Mouse (Mus musculus) ovary, adult 18-20 months (tissue): ENCODE measurements around the gene Ppp1r27.
"Not testable (repeated sequence)": the region's sequence is repeated elsewhere in the genome, so short reads cannot be mapped to it uniquely, and the experiment has no call there.

Source experiments
- DNase-seq: peaks from one replicate; pipeline ENCODE4 v3.0.0; 2022; ENCODE audit warnings: low spot score, mixed read lengths

Gene Ppp1r27

GRCm38 (mm10) chr11:120550810-120551440 is at the start of gene Ppp1r27:
Gene Ppp1r27 (minus strand): TSS chr11:120551132.
- no peak for DNase-seq

- DNase-seq = no peak
Measured at GRCm38 (mm10) chr11:120600716-120601115, 49.8 kb upstream of the Ppp1r27 start.

- DNase-seq = no peak
Measured at GRCm38 (mm10) chr11:120598990-120599549, 48.1 kb upstream of the Ppp1r27 start.

GRCm38 (mm10) chr11:120598283-120598989 is 47.5 kb upstream of the Ppp1r27 start, which contains the start of the genes Alyref and Anapc11:
Gene Alyref (minus strand): TSS chr11:120598365.
Gene Anapc11 (plus strand): TSS chr11:120598421.
- peak; percentile 91 for DNase-seq

- DNase-seq = no peak
Measured at GRCm38 (mm10) chr11:120597240-120598235, 46.6 kb upstream of the Ppp1r27 start.

GRCm38 (mm10) chr11:120588531-120588930 is 37.6 kb upstream of the Ppp1r27 start:
- no peak for DNase-seq

- DNase-seq = no peak
Measured at GRCm38 (mm10) chr11:120583937-120584336, 33.0 kb upstream of the Ppp1r27 start.

- DNase-seq = not testable (repeated sequence)
Measured at GRCm38 (mm10) chr11:120582982-120583293, 32.0 kb upstream of the Ppp1r27 start.

- DNase-seq = no peak
Measured at GRCm38 (mm10) chr11:120582268-120582981, 31.5 kb upstream of the Ppp1r27 start.

- peak; percentile 71 for DNase-seq
Measured at GRCm38 (mm10) chr11:120581490-120582267, 30.7 kb upstream of the Ppp1r27 start, which contains the start of gene Arhgdia. Gene Arhgdia (minus strand): TSS chr11:120581624.

- no peak for DNase-seq
Measured at GRCm38 (mm10) chr11:120580871-120581331, 30.0 kb upstream of the Ppp1r27 start.

- no peak for DNase-seq
Measured at GRCm38 (mm10) chr11:120580190-120580589, 29.3 kb upstream of the Ppp1r27 start.

- DNase-seq = no peak
Measured at GRCm38 (mm10) chr11:120579316-120580107, 28.6 kb upstream of the Ppp1r27 start.

- no peak for DNase-seq
Measured at GRCm38 (mm10) chr11:120578694-120579243, 27.8 kb upstream of the Ppp1r27 start.

GRCm38 (mm10) chr11:120578024-120578693 is 27.2 kb upstream of the Ppp1r27 start:
- no peak for DNase-seq

GRCm38 (mm10) chr11:120577211-120578023 is 26.5 kb upstream of the Ppp1r27 start:
- no peak for DNase-seq

- no peak for DNase-seq
Measured at GRCm38 (mm10) chr11:120576365-120576981, 25.5 kb upstream of the Ppp1r27 start.
